Comparison of ENCODE assay signal across 8 mouse cellular contexts in the genomic region with DNA sequence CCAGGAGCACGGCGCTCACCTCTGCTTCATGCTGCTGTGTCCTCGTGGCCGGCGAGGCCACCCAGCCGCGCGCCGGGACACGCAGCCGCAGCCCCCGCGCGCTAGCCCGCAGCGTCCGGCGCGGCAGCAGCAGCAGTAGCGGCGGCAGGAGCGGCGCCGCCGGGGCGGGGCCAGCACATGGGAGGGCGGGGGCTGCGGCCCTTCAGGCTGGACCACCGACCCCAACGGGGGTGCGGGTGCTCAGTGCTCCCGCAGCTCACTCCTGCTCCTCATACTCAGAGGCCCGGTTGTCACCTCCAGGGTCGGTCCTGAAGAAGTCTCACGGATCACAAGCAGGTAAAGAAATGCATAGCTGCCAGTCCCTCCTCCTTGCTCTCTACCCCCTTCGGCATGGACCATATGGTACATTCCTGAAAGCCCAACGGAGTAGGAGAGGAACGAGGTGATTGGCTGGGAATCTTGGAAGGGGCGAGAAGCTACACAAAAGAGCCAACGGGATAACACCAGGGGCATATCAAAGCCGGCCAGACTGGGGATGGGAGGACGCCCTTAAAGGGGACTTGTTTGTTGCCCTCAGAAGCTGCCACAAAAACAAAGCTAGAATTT. TPM values are rescaled to one million over a fixed set of nuclear protein-coding genes. Genes with fewer than 3 reads are reported as not detected.
DNase-seq lines count a peak whose midpoint lies in the region; ATAC-seq lines count a peak whose summit lies in the region.

No protein-coding gene starts in this region.

- peak overlapping the region; percentile 88 for H3K27ac ChIP-seq in intestine, embryonic 14.5 days (ENCODE audit: low read depth)

- peaks cover 23% of the 10 kb centered on the region for H3K4me1 ChIP-seq in intestine, embryonic 14.5 days (replicated peaks; ENCODE audit: control insufficient read depth, insufficient read depth, low read length)

- no peaks in the 10 kb centered on the region for H3K27me3 ChIP-seq in intestine, embryonic 14.5 days (replicated peaks; ENCODE audit: control insufficient read depth, insufficient read depth, low read length)

- WGBS in intestine, embryonic 14.5 days: under 1% methylated on average over 41 of the region's 42 CpGs

- ATAC-seq in intestine, embryonic 14.5 days (replicated peaks; ENCODE audit: low FRiP score, low TSS enrichment, low read depth): peak; percentile 98

- H3K36me3 ChIP-seq in intestine, embryonic 14.5 days (ENCODE audit: control insufficient read depth, insufficient read depth, low read length): no peaks in the 10 kb centered on the region

- peak; percentile 93 to 98 for DNase-seq in adrenal gland, adult (ENCODE audit: inconsistent age in 2 of 2, low spot score in 1 of 2)
- DNase-seq in embryo, embryonic 10.5 days (ENCODE audit: low spot score): peak; percentile 98
- peak; percentile 90 for DNase-seq in gastrocnemius, postnatal 14 days
- DNase-seq in intestine, embryonic 14.5 days (ENCODE audit: low spot score): peak; percentile 99
- peak; percentile 90 to 96 for DNase-seq in left cerebral cortex, postnatal 14 days (ENCODE audit: low spot score in 2 of 2)
- DNase-seq in mesoderm, embryonic 11.5 days (ENCODE audit: low read depth, low spot score): peak; percentile 97
- peak; percentile 88 to 91 for DNase-seq in right cerebral cortex, postnatal 36 days (ENCODE audit: low spot score in 2 of 2)
- DNase-seq in yolk sac, embryonic 10.5 days (ENCODE audit: low spot score): peak; percentile 94

- H3K4me2 ChIP-seq in intestine, embryonic 14.5 days (ENCODE audit: low read length): peak overlapping the region; percentile 96

- peak overlapping the region; percentile 83 for H3K9ac ChIP-seq in intestine, embryonic 14.5 days (ENCODE audit: low read length)

- intact Hi-C loops in gastrocnemius, postnatal 14 days (cut with DNase I; ENCODE audit: low total_unique reads): loop anchor here (10.0 kb wide), 1 partner anchor 55 kb away; no protein-coding TSS in a partner anchor
- intact Hi-C loops in left cerebral cortex, postnatal 14 days (cut with DNase I): loop anchor here (5.0 kb wide), 1 partner anchor 83 kb away; no protein-coding TSS in a partner anchor

- H3K4me3 ChIP-seq in intestine, embryonic 14.5 days (ENCODE audit: low read depth, low read length): peak overlapping the region; percentile 74

- no peaks in the 10 kb centered on the region for H3K9me3 ChIP-seq in intestine, embryonic 14.5 days (ENCODE audit: control insufficient read depth, low read length)

RNA-seq across cellular contexts. Expression of a gene that starts 20.7 kb away (rescaled TPM):
- total RNA-seq in gastrocnemius, postnatal 14 days (2021): 10 to 100 TPM; 45.6 to 53.0 TPM
- 10.8 and 12.9 TPM in 2 replicates for polyA plus RNA-seq in intestine, embryonic 14.5 days (2014; fragmentation: Nextera tagmentation; extraction: Ambion mirVana)
- total RNA-seq in left cerebral cortex, postnatal 14 days (2021): 100 to 1,000 TPM; 107 to 142 TPM

Comparison
In these comparisons a context has a peak if more than half of its experiments do, and no peak if none do; other contexts are left out.
1. Peak in every context shown above with its lines: DNase-seq, ATAC-seq, H3K4me3 ChIP-seq and H3K27ac ChIP-seq.